Mouse (Mus musculus) kidney, postnatal 10 days (tissue): ENCODE data around the gene Nsun2.
"Not testable (repeated sequence)": the region's sequence is repeated elsewhere in the genome, so short reads cannot be mapped to it uniquely, and the experiment has no call there.

ENCODE experiments used
- DNase-seq: peaks from one replicate; pipeline ENCODE4 v3.0.0; 2021; ENCODE audit warnings: mixed read lengths

The Nsun2 gene

GRCm38 (mm10) chr13:69595911-69596310, 62.4 kb downstream of the Nsun2 start:
- DNase-seq, result no peak

- no peak for DNase-seq
These were observed 63.0 kb downstream of the Nsun2 start for GRCm38 (mm10) chr13:69596515-69596914.

- no peak for DNase-seq
These were observed 65.3 kb downstream of the Nsun2 start for GRCm38 (mm10) chr13:69598867-69599266.

- DNase-seq, result not testable (repeated sequence)
These were observed 67.3 kb downstream of the Nsun2 start for GRCm38 (mm10) chr13:69600863-69601262.

GRCm38 (mm10) chr13:69601321-69601720, 67.8 kb downstream of the Nsun2 start:
- DNase-seq, result no peak

- no peak for DNase-seq
These were observed 71.1 kb downstream of the Nsun2 start for GRCm38 (mm10) chr13:69604670-69605069.

GRCm38 (mm10) chr13:69608734-69609133, 75.2 kb downstream of the Nsun2 start:
- no peak for DNase-seq

GRCm38 (mm10) chr13:69610751-69611397, 77.3 kb downstream of the Nsun2 start:
- peak; percentile 70 for DNase-seq

- DNase-seq, result peak; percentile 99
These were observed 78.0 kb downstream of the Nsun2 start, which contains the start of gene Srd5a1 for GRCm38 (mm10) chr13:69611398-69612174. Srd5a1 (minus strand) TSS chr13:69611442.

- DNase-seq, result no peak
These were observed 78.6 kb downstream of the Nsun2 start for GRCm38 (mm10) chr13:69612175-69612544.

- no peak for DNase-seq
These were observed 83.2 kb downstream of the Nsun2 start for GRCm38 (mm10) chr13:69616716-69617115.

GRCm38 (mm10) chr13:69623843-69624242, 90.3 kb downstream of the Nsun2 start:
- no peak for DNase-seq

- DNase-seq, result no peak
These were observed 91.0 kb downstream of the Nsun2 start for GRCm38 (mm10) chr13:69624510-69624909.

- no peak for DNase-seq
These were observed 94.4 kb downstream of the Nsun2 start for GRCm38 (mm10) chr13:69627941-69628340.

GRCm38 (mm10) chr13:69630576-69630975, 97.0 kb downstream of the Nsun2 start:
- no peak for DNase-seq

GRCm38 (mm10) chr13:69631111-69631510, 97.6 kb downstream of the Nsun2 start:
- no peak for DNase-seq

GRCm38 (mm10) chr13:69631659-69632058, 98.1 kb downstream of the Nsun2 start:
- DNase-seq, result peak; percentile 31

- DNase-seq, result peak; percentile 5
These were observed 100.0 kb downstream of the Nsun2 start for GRCm38 (mm10) chr13:69633551-69633950.

GRCm38 (mm10) chr13:69633988-69634387, 100.4 kb downstream of the Nsun2 start:
- DNase-seq, result peak; percentile 0

GRCm38 (mm10) chr13:69635836-69636235, 102.3 kb downstream of the Nsun2 start:
- peak; percentile 2 for DNase-seq

- DNase-seq, result no peak
These were observed 102.8 kb downstream of the Nsun2 start for GRCm38 (mm10) chr13:69636375-69636774.

GRCm38 (mm10) chr13:69636816-69637215, 103.3 kb downstream of the Nsun2 start:
- no peak for DNase-seq

- DNase-seq, result no peak
These were observed 104.1 kb downstream of the Nsun2 start for GRCm38 (mm10) chr13:69637657-69638056.

GRCm38 (mm10) chr13:69638108-69638626, 104.6 kb downstream of the Nsun2 start:
- DNase-seq, result no peak
